Mouse (Mus musculus) CH12.LX (cell line): ENCODE data around the gene Brd2. TPM values are rescaled to one million over a fixed set of nuclear protein-coding genes. Genes with fewer than 3 reads are reported as not detected.

ENCODE experiments used
- DNase-seq: peaks from one replicate; pipeline ENCODE4 v3.0.0-alpha.2; 2013; ENCODE audit errors: extremely low read depth
- H3K27ac ChIP-seq: 2 replicates; pipeline ENCODE4 v1.5.1; 2012; ENCODE audit warnings: low read depth, mild to moderate bottlenecking, control low read depth, moderate library complexity; ENCODE audit not compliant: insufficient read depth
- H3K27me3 ChIP-seq: replicated peaks from 2 replicates; pipeline ENCODE3; 2012; ENCODE audit warnings: inconsistent platforms
- H3K36me3 ChIP-seq, 2 experiments: replicated peaks in 1 of 2; 2 replicates each; pipeline versions ENCODE3 to v1.6.1; 2012; ENCODE audit warnings: inconsistent platforms in 1 of 2, low read length in 1 of 2, mild to moderate bottlenecking in 1 of 2, mixed read lengths in 1 of 2, moderate library complexity in 1 of 2; ENCODE audit not compliant: control insufficient read depth in 1 of 2, insufficient read depth in 1 of 2
- H3K4me1 ChIP-seq, 2 experiments: 2 replicates each; pipeline ENCODE4 v1.6.1; 2012; ENCODE audit warnings: inconsistent platforms in 1 of 2, moderate library complexity in 1 of 2; ENCODE audit not compliant: insufficient read depth in 2 of 2, control insufficient read depth in 1 of 2
- H3K4me2 ChIP-seq: 2 replicates; pipeline ENCODE4 v1.6.1; 2012; ENCODE audit warnings: low read depth, mild to moderate bottlenecking, control low read depth; ENCODE audit not compliant: poor library complexity, insufficient read depth, severe bottlenecking
- H3K4me3 ChIP-seq, 3 experiments: fragments of 150-350 bp in 1 of 3; sonication (generic) in 1 of 3; replicated peaks in 1 of 3; 2 replicates each; pipeline versions ENCODE3 to v1.5.1; 2011 to 2012; ENCODE audit warnings: low read depth in 2 of 3, low read length in 2 of 3, mild to moderate bottlenecking in 2 of 3, moderate library complexity in 2 of 3, control low read depth in 1 of 3, improper control_type of control experiment in 1 of 3, inconsistent platforms in 1 of 3, mixed read lengths in 1 of 3; ENCODE audit not compliant: poor library complexity in 1 of 3
- H3K79me2 ChIP-seq: replicated peaks from 2 replicates; pipeline ENCODE4 v1.6.1; 2012; ENCODE audit warnings: mild to moderate bottlenecking, moderate library complexity; ENCODE audit not compliant: control insufficient read depth, poor library complexity, insufficient read depth, severe bottlenecking; ENCODE audit errors: extremely low read depth
- H3K9ac ChIP-seq: 2 replicates; pipeline ENCODE4 v1.6.1; 2012; ENCODE audit warnings: low read depth, mild to moderate bottlenecking, control low read depth, moderate library complexity; ENCODE audit not compliant: insufficient read depth
- H3K9me3 ChIP-seq: replicated peaks from 2 replicates; pipeline ENCODE3; 2012; ENCODE audit warnings: low read length, inconsistent platforms, mixed read lengths
- CHD1 ChIP-seq: IDR thresholded peaks from 2 replicates; pipeline ENCODE4 v1.6.1; 2012; ENCODE audit warnings: low read depth, low read length, improper control_type of control experiment, inconsistent platforms
- CHD2 ChIP-seq: IDR thresholded peaks from 2 replicates; pipeline ENCODE4 v1.6.1; 2011; ENCODE audit warnings: low read length, improper control_type of control experiment
- CTCF ChIP-seq, 2 experiments: IDR thresholded peaks in 1 of 2; conservative IDR thresholded peaks in 1 of 2; 2 replicates each; pipeline ENCODE4 v1.5.1; 2011 to 2012; ENCODE audit warnings: low read depth in 2 of 2, low read length in 2 of 2, improper control_type of control experiment in 1 of 2, inconsistent platforms in 1 of 2, mild to moderate bottlenecking in 1 of 2, moderate library complexity in 1 of 2
- E2F4 ChIP-seq: IDR thresholded peaks from 2 replicates; pipeline ENCODE4 v1.6.1; 2011; ENCODE audit warnings: low read depth, low read length, improper control_type of control experiment; ENCODE audit not compliant: insufficient replicate concordance
- ELF1 ChIP-seq: IDR thresholded peaks from 2 replicates; pipeline ENCODE4 v1.6.1; 2014; ENCODE audit warnings: low read depth, mild to moderate bottlenecking, inconsistent platforms, low read length, improper control_type of control experiment
- EP300 ChIP-seq: IDR thresholded peaks from 2 replicates; pipeline ENCODE4 v1.6.1; 2011; ENCODE audit warnings: low read length, improper control_type of control experiment
- ETS1 ChIP-seq: conservative IDR thresholded peaks from 2 replicates; pipeline ENCODE4 v1.6.1; 2012; ENCODE audit warnings: low read depth, mild to moderate bottlenecking, inconsistent platforms, low read length, improper control_type of control experiment, moderate library complexity
- GABPA ChIP-seq: IDR thresholded peaks from 2 replicates; pipeline ENCODE4 v1.6.1; 2012; ENCODE audit warnings: low read depth, low read length, improper control_type of control experiment, inconsistent platforms; ENCODE audit not compliant: insufficient replicate concordance
- HCFC1 ChIP-seq: IDR thresholded peaks from 2 replicates; pipeline ENCODE4 v1.6.1; 2012; ENCODE audit warnings: low read depth, mild to moderate bottlenecking, inconsistent platforms, low read length, improper control_type of control experiment
- IRF4 ChIP-seq: IDR thresholded peaks from 2 replicates; pipeline ENCODE4 v1.6.1; 2014; ENCODE audit warnings: low read depth, mild to moderate bottlenecking, inconsistent platforms, low read length, improper control_type of control experiment
- JUN ChIP-seq: IDR thresholded peaks from 2 replicates; pipeline ENCODE4 v1.6.1; 2011; ENCODE audit warnings: low read depth, mild to moderate bottlenecking, low read length, improper control_type of control experiment, moderate library complexity; ENCODE audit not compliant: insufficient read depth
- JUND ChIP-seq: conservative IDR thresholded peaks from 2 replicates; pipeline ENCODE4 v1.6.1; 2011; ENCODE audit warnings: low read depth, low read length, improper control_type of control experiment
- KAT2A ChIP-seq: IDR thresholded peaks from 2 replicates; pipeline ENCODE4 v1.6.1; 2012; ENCODE audit warnings: low read length, improper control_type of control experiment, inconsistent platforms; ENCODE audit not compliant: insufficient replicate concordance
- MAFK ChIP-seq: IDR thresholded peaks from 2 replicates; pipeline ENCODE4 v1.6.1; 2011; ENCODE audit warnings: low read length, improper control_type of control experiment; ENCODE audit not compliant: insufficient replicate concordance
- MAX ChIP-seq: IDR thresholded peaks from 2 replicates; pipeline ENCODE4 v1.6.1; 2011; ENCODE audit warnings: low read length, improper control_type of control experiment
- MAZ ChIP-seq: IDR thresholded peaks from 2 replicates; pipeline ENCODE4 v1.6.1; 2012; ENCODE audit warnings: low read depth, mild to moderate bottlenecking, inconsistent platforms, low read length, improper control_type of control experiment, moderate library complexity
- MEF2A ChIP-seq: IDR thresholded peaks from 2 replicates; pipeline ENCODE4 v1.6.1; 2014; ENCODE audit warnings: low read depth, mild to moderate bottlenecking, inconsistent platforms, low read length, improper control_type of control experiment, borderline replicate concordance
- MXI1 ChIP-seq: IDR thresholded peaks from 2 replicates; pipeline ENCODE4 v1.6.1; 2011; ENCODE audit warnings: mild to moderate bottlenecking, low read depth, low read length, improper control_type of control experiment
- MYC ChIP-seq: IDR thresholded peaks from 2 replicates; pipeline ENCODE4 v1.6.1; 2011; ENCODE audit warnings: low read depth, mild to moderate bottlenecking, improper control_type of control experiment, low read length
- NELFE ChIP-seq: IDR thresholded peaks from 2 replicates; pipeline ENCODE4 v1.6.1; 2011; ENCODE audit warnings: low read depth, low read length, improper control_type of control experiment
- NRF1 ChIP-seq: IDR thresholded peaks from 2 replicates; pipeline ENCODE4 v1.6.1; 2014; ENCODE audit warnings: low read depth, mild to moderate bottlenecking, inconsistent platforms, low read length, improper control_type of control experiment, moderate library complexity
- PAX5 ChIP-seq: IDR thresholded peaks from 2 replicates; pipeline ENCODE4 v1.6.1; 2012; ENCODE audit warnings: low read length, inconsistent platforms, mixed read lengths
- POLR2A ChIP-seq: IDR thresholded peaks from 2 replicates; pipeline ENCODE4 v1.6.1; 2011; ENCODE audit warnings: low read depth, mild to moderate bottlenecking, improper control_type of control experiment, low read length
- POLR2AphosphoS2 ChIP-seq: IDR thresholded peaks from 2 replicates; pipeline ENCODE4 v1.6.1; 2011; ENCODE audit warnings: low read depth, low read length, improper control_type of control experiment
- RAD21 ChIP-seq: IDR thresholded peaks from 2 replicates; pipeline ENCODE4 v1.6.1; 2011; ENCODE audit warnings: low read depth, mild to moderate bottlenecking, low read length, improper control_type of control experiment, moderate library complexity
- RCOR1 ChIP-seq: conservative IDR thresholded peaks from 2 replicates; pipeline ENCODE4 v1.6.1; 2012; ENCODE audit warnings: low read depth, mild to moderate bottlenecking, inconsistent platforms, low read length, improper control_type of control experiment
- SIN3A ChIP-seq: IDR thresholded peaks from 2 replicates; pipeline ENCODE4 v1.6.1; 2012; ENCODE audit warnings: low read length, improper control_type of control experiment, inconsistent platforms
- SMC3 ChIP-seq: IDR thresholded peaks from 2 replicates; pipeline ENCODE4 v1.6.1; 2011; ENCODE audit warnings: low read depth, low read length, improper control_type of control experiment
- TBP ChIP-seq: conservative IDR thresholded peaks from 2 replicates; pipeline ENCODE4 v1.6.1; 2011; ENCODE audit warnings: low read depth, low read length, improper control_type of control experiment
- TCF12 ChIP-seq: IDR thresholded peaks from 2 replicates; pipeline ENCODE4 v1.6.1; 2014; ENCODE audit warnings: low read depth, mild to moderate bottlenecking, inconsistent platforms, low read length, improper control_type of control experiment
- UBTF ChIP-seq: IDR thresholded peaks from 2 replicates; pipeline ENCODE4 v1.6.1; 2012; ENCODE audit warnings: low read depth, mild to moderate bottlenecking, inconsistent platforms, low read length, improper control_type of control experiment, moderate library complexity
- USF1 ChIP-seq: IDR thresholded peaks from 2 replicates; pipeline ENCODE4 v1.6.1; 2014; ENCODE audit warnings: low read depth, mild to moderate bottlenecking, inconsistent platforms, low read length, improper control_type of control experiment
- USF2 ChIP-seq: conservative IDR thresholded peaks from 2 replicates; pipeline ENCODE4 v1.6.1; 2011; ENCODE audit warnings: low read depth, low read length, improper control_type of control experiment
- ZC3H11A ChIP-seq: IDR thresholded peaks from 2 replicates; pipeline ENCODE4 v1.6.1; 2012; ENCODE audit warnings: low read depth, mild to moderate bottlenecking, inconsistent platforms, low read length, improper control_type of control experiment
- ZKSCAN1 ChIP-seq: IDR thresholded peaks from 2 replicates; pipeline ENCODE4 v1.6.1; 2012; ENCODE audit warnings: low read depth, inconsistent platforms, low read length, improper control_type of control experiment, borderline replicate concordance
- ZMIZ1 ChIP-seq: IDR thresholded peaks from 2 replicates; pipeline ENCODE4 v1.6.1; 2012; ENCODE audit warnings: low read depth, mild to moderate bottlenecking, inconsistent platforms, low read length, improper control_type of control experiment
- ZNF384 ChIP-seq: IDR thresholded peaks from 2 replicates; pipeline ENCODE4 v1.6.1; 2012; ENCODE audit warnings: low read depth, low read length, improper control_type of control experiment, inconsistent platforms
- dilution Hi-C: fragments of 300-500 bp; cut with MboI; formaldehyde crosslinking; loops from 2 replicates; pipeline ENCODE4 v1.14.3; 2020; ENCODE audit warnings: low sequenced_read_pairs; ENCODE audit not compliant: extremely low pct_unique_long_range_greater_than_20kb, extremely low pct_ligation_motif_present
- in situ Hi-C: fragments of 300-500 bp; cut with MboI; formaldehyde crosslinking; loops from 3 replicates; pipeline ENCODE4 v1.14.3; 2019; ENCODE audit warnings: low sequenced_read_pairs, low pct_ligation_motif_present, low pct_unique_long_range_greater_than_20kb, mixed read lengths
- polyA plus RNA-seq: library from polyadenylated mRNA; unstranded; fragments of >175 nt; gene quantifications from 2 replicates; pipeline ENCODE4 v1.2.1, GENCODE M21; 2012; ENCODE audit warnings: low read depth; ENCODE audit not compliant: insufficient read length
- total RNA-seq, 2 experiments: library from RNA; depleted of rRNA; stranded (reverse); fragments of 300-350 nt in 1 of 2; fragments of >200 nt in 1 of 2; gene quantifications; 2 replicates each; pipeline ENCODE4 v1.2.3; 2012 to 2014

Gene Brd2
- total and polyA plus RNA-seq, 3 experiments = 101 to 247 (median 141) TPM

- peak overlapping the region; percentile 19 for H3K4me2 ChIP-seq
- in situ Hi-C loops (no loop called here), dilution Hi-C loops (no loop called here)
- H3K79me2 ChIP-seq = no peaks in the 10 kb centered on the region
- H3K27ac ChIP-seq = 0 out of 2 replicates have a peak overlapping the region, but pooled peaks have one; percentile 3
- H3K27me3 ChIP-seq = no peaks in the 10 kb centered on the region
- no peaks in the 10 kb centered on the region for H3K9me3 ChIP-seq
- peak overlapping the region; percentile 61 to 63 (median 62) for H3K4me3 ChIP-seq
- H3K36me3 ChIP-seq = peaks cover 6 to 37% of the 10 kb centered on the region in 2 experiments
- peaks cover 0 to 23% of the 10 kb centered on the region in 2 experiments; a peak in 3 of 4 replicates for H3K4me1 ChIP-seq
- peak overlapping the region; percentile 0; the same call in 1 of the 2 replicates for H3K9ac ChIP-seq
- peak; percentile 99 for DNase-seq
- peak; percentile 59; the same call in 1 of the 2 replicates for TF ChIP-seq IRF4
- no peak for TF ChIP-seq ZNF384
- no peak for TF ChIP-seq KAT2A
- TF ChIP-seq RAD21 = peak; percentile 98
- TF ChIP-seq HCFC1 = peak; percentile 47
- peak; percentile 36; the same call in 1 of the 2 replicates for TF ChIP-seq JUND
- peak; percentile 62; the same call in 1 of the 2 replicates for TF ChIP-seq MAX
- TF ChIP-seq ZKSCAN1 = no peak
- peak; percentile 100 for TF ChIP-seq SMC3
- TF ChIP-seq MXI1 = peak; percentile 52; the same call in 1 of the 2 replicates
- TF ChIP-seq RCOR1 = no peak
- TF ChIP-seq MYC = peak; percentile 60; the same call in 1 of the 2 replicates
- TF ChIP-seq NRF1 = peak; percentile 41; the same call in 1 of the 2 replicates
- TF ChIP-seq ZC3H11A = peak; percentile 94
- peak; percentile 77 for TF ChIP-seq TBP
- peak; percentile 97 to 100 for TF ChIP-seq CTCF (conservative IDR thresholded peaks at IDR 0.05 in 1 of 2, IDR thresholded peaks at IDR 0.05 in 1 of 2; ENCODE audit: low read depth in 2 of 2, low read length in 2 of 2)
- peak; percentile 68; the same call in 1 of the 2 replicates for TF ChIP-seq POLR2A
- TF ChIP-seq CHD2 = peak; percentile 99
- no peak for TF ChIP-seq UBTF
- no peak for TF ChIP-seq POLR2AphosphoS2
- no peak for TF ChIP-seq USF1
- no peak for TF ChIP-seq MAFK
- TF ChIP-seq E2F4 = no peak
- no peak for TF ChIP-seq JUN
- peak; percentile 69 for TF ChIP-seq ELF1
- no peak for TF ChIP-seq USF2
- TF ChIP-seq CHD1 = no peak
- TF ChIP-seq EP300 = 0 out of 2 replicates have a peak, but pooled peaks have one; percentile 10
- peak; percentile 80 for TF ChIP-seq MEF2A
- 0 out of 2 replicates have a peak, but pooled peaks have one; percentile 9 for TF ChIP-seq ETS1
- no peak for TF ChIP-seq GABPA
- TF ChIP-seq TCF12 = peak; percentile 78
- TF ChIP-seq SIN3A = peak; percentile 31; the same call in 1 of the 2 replicates
- peak; percentile 95 for TF ChIP-seq NELFE
- TF ChIP-seq PAX5 = no peak
- peak; percentile 4; the same call in 1 of the 2 replicates for TF ChIP-seq ZMIZ1
- no peak; the same call in 1 of the 2 replicates for TF ChIP-seq MAZ
Observed at GRCm38 (mm10) chr17:34135297-34136224, 13.1 kb upstream of the Brd2 start.
